Mouse (Mus musculus): Measurements from ENCODE around the gene 4931428F04Rik.

4931428F04Rik gene

DNA sequence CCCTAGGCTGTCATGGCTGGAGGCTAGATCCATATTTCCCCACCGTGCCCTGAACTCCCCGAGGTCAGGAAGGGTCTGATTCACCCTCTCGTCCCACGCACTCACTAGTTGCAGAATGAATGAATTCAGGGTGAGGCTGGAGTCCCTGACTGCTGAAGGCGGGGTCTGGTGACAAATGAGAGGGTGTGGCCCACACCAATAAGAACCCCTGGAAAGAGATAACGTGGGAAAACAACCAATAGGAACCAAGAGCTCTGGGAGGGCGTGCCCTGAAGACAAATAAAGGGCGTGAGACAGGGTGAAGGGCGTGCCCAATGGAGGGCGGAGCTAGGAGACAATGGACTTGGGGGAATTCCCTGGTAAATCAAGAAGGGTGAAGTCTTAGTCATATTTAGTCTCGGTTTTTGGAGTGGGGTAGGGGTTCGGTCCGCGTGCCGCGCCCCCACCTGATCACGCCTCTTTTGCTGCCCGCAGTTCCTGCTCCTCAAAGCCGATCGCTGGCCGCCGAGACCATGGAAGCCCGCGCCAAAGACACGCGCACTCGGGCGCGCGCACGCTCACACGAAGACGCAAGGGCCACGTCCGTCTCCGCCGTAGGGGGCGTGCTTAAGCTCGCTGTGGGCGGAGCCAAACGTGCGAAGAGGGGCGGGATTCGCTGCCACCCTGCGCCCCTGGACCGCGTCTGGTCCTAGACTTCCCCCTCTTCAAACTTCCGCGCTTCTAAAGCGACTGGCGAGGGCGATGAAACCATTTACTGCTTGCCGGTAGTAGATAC lies 519 bp downstream of the 4931428F04Rik start:
- in situ Hi-C loops (cut with MboI, MseI): no loop called here

DNA sequence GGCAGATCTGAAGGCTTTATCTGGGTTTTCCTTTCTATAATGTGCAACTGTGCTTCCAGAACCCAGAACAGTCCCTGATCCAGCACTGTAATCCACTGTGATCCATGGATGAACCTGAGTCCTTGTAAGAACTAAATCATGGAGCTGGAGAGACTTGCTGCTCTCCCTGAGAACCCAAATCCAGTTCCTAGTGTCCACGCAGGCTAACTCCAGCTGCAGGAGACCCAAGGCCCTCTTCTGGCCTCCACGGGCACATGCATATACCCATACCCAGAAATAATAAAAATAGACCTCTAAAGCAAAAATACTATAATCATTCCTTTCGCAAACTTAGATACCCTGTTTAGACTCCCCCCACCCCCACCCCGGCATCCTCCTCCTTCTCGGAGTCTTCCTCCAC lies 1.4 kb downstream of the 4931428F04Rik start:
- in situ Hi-C loops (cut with MboI, MseI): no loop called here

DNA sequence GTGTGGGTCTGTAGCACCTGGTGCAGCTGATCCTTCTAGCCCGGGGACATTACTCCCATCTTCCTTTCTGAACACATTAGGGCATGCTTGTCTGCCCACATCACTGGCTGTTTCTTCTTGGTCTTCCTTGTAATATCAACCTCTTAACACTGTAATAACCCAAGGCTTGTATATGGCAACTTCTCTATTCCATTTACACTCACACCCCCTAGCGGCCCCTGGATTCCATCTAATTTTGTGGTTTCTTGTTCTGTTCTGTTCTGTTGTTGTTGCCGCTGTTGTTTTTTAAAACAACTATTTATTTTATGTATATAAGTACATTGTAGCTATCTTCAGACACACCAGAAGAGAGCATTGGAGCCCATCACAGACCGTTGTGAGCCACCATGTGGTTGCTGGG lies 2.8 kb downstream of the 4931428F04Rik start:
- in situ Hi-C loops (cut with MboI, MseI): no loop called here

DNA sequence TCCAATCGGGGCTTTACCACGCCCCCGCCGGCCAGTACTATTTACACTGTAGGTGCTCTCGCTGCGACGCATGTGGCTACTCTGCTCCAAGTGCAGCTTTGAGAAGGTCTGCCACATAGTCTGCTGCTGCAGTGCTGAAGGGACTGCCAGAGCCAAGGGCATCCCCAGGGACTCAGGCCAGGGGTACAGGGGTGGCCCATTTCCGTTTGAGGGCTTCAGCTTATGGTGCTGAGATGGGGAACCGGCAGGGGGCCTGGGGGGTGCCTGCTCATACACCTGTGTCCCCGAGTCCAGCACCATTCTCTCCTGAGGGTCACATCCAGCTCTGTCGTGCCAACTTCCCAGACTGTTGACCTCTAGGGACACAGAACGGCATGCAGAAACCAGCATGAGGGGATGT lies 4.2 kb downstream of the 4931428F04Rik start:
- in situ Hi-C loops (cut with MboI, MseI): no loop called here

DNA sequence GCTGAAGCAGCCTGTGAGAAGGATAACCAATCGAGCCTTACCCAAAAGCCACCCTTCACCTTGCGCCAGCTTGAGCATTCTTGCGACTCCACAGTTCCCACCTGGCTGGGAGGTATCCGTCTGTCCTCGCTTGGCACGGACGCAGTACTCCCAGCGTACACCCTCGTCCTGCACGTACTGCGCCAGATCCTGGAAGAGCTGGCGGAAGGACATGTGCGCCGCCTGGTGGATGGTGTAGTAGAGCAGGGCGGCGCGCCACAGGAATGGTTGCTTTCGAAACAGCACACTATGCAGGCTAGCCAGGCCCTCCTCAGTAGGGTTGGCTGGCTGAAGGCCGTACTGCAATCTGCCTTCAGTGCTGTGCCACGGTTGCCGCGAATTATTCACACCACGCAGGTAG lies 6.6 kb downstream of the 4931428F04Rik start:
- in situ Hi-C loops (cut with MboI, MseI): no loop called here

DNA sequence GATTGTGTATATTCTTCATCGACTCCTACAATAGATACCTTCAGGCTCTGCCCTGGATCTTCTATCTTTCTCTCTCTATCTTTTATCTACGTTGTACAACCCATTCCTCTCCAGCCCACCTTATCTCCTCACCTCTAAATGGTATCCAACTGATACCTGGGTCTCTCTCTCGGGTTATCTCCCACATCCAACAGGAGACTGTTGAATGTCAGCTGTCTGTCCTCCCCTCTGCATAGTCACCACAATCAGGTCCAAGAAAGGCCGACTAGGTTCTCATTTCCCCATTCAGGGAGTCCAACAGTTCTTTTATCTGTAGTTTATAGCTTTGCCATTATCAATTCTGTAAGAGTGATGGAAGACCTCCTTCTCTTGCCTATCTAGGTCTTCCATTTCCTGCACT lies 7.4 kb downstream of the 4931428F04Rik start:
- in situ Hi-C loops (cut with MboI, MseI): no loop called here

DNA sequence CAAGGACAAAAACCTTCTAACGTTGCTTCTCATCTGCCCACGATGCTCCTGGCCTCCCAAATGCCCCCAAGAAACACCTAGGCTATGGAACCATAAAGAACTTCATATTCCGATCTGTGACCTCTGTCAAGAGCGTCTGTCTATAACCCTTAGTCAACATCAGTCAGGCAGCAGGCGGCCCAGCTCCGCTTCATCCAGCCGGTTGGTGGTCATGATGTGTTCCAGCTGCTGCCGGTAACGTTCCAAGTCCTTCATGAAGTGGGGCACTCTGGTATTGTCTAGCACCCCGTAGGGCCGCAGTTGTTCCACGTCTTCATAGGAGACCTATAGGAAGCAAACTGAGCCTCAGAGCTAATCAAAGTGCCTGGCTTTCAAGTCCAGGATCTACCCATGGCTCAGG lies 7.8 kb downstream of the 4931428F04Rik start:
- in situ Hi-C loops (cut with MboI, MseI): no loop called here

DNA sequence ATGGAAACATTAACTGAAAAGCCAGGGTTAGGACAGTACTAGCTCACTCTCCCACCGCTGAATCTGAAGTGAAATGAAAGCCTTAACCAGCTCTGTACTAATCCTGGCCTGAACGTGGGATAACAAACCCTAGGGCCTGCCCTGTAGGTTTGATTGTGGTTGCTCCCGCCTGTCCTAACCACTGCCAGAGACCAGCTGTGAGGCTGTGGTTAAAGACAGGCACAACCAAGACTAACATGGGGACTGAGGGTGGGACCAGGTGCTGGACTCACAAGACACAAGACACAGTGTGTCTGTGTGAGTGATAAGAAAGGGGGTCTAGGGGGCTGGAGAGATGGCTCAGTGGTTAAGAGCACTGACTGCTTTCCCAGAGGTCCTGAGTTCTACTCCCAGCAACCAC lies 9.1 kb downstream of the 4931428F04Rik start:
- in situ Hi-C loops (cut with MboI, MseI): no loop called here

DNA sequence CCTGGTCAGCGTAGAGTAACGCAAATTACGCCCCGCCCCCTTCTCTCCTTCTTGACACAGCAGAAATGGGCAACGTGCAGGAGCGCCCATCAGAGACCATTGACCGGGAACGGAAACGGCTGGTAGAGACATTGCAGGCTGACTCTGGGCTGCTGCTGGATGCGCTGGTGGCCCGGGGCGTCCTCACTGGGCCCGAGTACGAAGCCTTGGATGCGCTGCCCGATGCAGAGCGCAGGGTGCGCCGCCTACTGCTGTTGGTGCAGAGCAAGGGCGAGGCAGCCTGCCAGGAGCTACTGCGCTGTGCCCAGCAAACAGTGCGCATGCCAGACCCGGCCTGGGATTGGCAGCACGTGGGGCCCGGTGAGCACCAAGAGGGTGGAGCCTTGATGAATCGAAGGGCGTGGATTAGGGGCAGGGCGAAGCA lies 10.7 kb downstream of the 4931428F04Rik start:
- in situ Hi-C loops (cut with MboI, MseI): no loop called here

DNA sequence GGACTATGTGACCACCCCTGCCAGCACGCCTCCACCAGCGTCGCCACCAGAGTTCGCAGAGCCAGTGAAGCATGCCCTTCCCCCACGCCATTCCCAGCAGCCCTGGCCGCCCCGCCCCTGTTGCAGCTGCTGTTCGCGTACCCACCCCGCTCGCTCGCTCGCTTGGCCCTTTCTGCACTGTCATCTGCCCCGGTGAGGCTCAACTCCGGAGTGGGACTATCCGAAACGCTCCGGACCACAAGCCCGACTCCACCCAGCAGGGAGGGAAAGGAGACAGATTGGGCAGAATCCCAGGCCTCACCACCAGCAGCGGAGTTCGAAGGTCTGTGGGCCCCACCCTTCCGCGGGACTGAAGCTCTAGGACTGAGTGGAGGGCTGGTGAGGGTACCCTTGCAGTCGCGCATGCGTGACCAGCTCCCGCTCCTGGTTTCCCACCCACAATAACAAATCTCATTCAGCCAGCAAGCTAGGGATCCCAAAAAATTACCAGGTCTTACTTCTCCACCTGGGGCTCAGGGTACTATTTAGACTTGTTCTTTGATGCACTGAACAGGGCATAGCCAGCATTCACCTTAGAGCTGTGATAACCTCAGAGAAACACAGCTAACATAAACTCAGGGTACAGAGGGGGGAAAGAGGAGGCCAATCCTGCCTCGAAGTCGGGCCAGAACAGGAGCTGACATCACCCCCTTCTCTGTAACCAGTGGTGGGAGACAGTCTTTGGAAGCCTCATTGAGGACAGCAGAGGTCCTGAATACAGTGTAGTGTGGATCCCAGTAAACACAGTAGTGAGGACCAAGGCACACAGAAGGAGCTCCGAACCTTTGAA lies 13.2 kb downstream of the 4931428F04Rik start:
- in situ Hi-C loops (cut with MboI, MseI): no loop called here

DNA sequence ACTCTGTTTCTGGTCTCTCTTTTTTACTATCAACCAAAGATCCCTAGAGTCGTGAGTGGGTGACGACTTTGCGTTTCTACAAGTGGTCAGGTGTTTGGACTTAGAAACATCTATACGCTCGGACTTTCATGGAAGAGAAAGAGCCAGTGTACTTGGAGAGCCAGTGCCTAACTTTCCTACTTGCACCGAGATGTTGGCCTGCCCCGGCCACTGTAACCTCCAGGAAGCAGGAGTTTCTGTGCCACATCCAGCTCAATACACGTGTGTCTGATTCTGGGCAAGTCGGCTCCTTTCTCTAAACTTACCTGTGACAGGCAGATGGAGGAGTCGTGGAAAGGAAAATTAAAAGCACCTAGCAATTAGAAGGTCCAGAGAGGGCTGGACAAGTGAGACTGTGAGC lies 13.8 kb downstream of the 4931428F04Rik start, which contains the start of gene Nol3:
Gene Nol3 (plus strand): TSS at position 301 of the 400 bp plus-strand sequence.
- in situ Hi-C loops (cut with MboI, MseI): no loop called here

DNA sequence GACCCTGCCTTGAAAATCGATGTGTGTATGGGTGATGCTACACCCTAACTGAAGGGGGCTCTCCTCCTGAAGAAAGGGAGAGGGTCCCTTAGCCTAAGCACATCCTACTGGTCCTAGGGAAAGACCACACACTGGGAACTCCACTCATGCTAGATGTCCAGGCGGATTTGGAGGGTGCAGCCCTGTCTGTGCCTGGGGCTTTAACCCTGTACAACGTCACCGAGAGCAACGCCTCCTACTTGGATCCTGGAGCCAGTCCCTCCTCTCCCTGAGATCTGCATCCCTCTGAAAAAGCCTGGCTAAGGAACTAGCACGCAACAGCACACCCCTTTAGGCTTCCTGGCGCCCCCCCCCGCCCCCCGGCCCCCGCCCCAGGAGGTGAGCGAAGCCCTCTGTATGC lies 14.3 kb downstream of the 4931428F04Rik start:
- in situ Hi-C loops (cut with MboI, MseI): no loop called here

DNA sequence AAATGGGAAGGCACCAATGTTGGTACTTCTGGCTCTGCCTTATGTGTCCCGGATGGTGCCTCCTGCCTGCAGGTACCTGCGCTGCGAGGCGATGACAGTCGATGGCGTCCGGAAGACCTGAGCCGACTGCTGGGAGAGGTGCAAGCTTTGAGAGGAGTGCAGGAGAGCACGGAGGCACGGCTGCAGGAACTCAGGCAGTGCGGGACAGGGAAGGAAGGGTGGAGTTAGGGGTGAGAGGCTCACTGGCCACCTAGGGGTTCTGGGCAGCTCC lies 18.8 kb downstream of the 4931428F04Rik start:
- in situ Hi-C loops (cut with MboI, MseI): loop anchor here in 1 of 2 experiments (5.0 kb wide), 1 partner anchor 639 kb away; the partner anchor contains the start of gene Rrad

DNA sequence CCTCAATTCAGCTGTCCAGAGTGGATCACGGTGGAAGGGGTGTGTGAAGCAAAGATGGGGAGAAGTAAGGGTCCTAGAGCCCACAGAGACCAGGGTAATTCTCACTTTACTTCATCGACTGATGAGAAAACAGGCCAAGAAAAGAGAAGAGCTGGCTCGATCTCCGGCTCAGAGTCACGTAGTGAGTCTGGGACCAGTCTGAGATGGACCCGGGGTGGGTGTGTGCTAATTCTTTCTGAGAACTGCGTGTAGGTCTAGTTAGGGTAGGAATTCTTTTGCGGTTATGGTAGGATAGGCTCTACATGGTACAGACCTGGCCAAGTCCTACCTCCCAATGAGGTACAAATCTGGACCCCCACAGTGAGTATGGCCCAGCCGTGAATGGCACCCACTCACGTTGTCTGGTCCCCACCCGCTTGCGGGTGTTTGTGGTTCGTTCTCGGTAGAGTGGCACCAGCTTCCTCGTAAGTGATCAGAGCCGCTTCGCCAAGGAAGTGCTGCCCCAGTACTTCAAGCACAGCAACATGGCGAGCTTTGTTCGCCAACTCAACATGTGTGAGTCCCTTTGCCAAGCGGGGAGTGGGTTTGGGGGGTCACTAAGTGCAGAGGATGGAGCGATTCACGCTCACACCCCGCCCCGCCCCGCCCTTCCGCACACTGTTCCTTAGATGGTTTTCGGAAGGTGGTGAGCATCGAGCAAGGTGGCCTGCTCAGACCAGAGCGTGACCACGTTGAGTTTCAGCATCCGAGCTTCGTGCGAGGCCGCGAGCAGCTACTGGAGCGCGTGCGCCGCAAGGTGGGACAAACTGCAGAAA lies 19.4 kb downstream of the 4931428F04Rik start:
- in situ Hi-C loops (cut with MboI, MseI): loop anchor here in 1 of 2 experiments (5.0 kb wide), 1 partner anchor 638 kb away; the partner anchor contains the start of gene Rrad

DNA sequence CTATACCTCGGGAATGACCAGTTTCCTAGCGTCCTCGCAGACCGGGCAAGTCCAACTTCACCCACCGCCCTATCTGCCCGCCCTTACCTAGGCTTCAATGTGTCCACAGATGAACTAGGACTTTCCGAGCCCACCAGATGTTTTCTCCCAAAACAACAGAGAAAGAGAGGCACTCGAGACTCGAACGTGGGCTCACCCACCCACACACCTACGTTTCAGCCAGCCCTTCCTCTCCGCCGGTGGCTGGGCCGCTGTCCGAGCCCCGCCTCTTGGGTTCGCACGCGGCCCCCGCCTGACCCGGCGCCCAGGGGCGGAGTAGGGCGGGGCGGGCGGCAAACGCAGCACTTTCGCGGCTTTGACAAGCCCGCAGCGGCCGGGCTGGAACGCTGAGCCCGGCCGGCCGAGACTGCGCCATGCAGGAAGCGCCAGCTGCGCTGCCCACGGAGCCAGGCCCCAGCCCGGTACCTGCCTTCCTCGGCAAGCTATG lies 20.2 kb downstream of the 4931428F04Rik start, which contains the start of gene Hsf4:
Gene Hsf4 (plus strand): TSS at position 341 of the 487 bp plus-strand sequence.
- in situ Hi-C loops (cut with MboI, MseI): no loop called here

DNA sequence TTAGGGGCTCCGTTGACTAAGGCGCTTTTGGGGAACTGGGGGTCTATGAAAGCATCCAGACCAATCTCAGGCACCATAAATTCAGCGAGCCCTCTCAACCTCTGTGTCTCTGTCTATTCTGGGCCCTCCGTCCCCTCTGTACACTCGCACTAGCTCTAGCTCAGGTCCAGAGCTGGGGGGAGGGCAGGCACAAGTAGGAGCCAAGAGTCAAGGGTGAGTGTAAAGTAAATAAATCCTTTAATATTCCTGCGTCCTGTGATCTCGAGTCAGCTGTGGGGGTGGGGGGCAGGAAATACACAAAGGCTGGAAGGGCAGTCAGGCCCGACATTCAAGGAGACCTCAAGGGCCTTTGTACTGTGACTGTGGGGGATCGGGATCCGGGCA lies 20.6 kb downstream of the 4931428F04Rik start:
- in situ Hi-C loops (cut with MboI, MseI): no loop called here

DNA sequence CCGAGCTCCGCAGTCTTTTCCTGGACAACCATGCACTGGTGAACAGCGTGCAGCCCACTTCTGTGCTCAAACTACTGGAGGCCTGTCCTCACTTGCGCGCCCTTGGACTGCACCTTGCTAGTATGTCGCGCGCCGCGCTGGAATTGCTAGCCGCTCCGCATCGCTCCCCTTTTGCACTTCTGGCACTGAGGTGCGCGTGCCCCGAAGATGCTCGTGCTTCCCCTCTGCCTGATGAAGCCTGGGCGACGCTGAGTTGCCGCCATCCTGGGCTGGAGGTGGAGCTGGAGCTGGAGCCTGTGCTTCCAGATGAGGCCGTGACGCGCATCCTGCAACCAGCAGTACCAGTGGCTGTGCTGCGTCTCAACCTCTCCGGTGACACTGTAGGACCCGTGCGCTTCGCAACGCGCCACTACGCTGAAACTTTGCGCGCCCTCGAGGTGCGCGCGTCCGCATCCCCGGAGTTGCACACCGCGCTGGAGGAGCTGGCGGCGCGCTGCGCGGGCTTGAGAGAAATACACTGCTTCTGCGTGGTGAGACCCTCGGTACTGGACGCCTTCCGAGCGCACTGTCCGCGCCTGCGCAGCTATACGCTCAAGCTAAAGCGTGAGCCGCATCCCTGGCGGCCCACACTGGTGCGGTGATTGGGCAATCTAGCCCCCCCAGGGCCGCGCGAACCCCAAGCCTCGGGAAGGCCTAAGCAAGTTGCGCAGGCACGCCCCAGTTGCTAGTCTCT lies 21.2 kb downstream of the 4931428F04Rik start:
- in situ Hi-C loops (cut with MboI, MseI): no loop called here

DNA sequence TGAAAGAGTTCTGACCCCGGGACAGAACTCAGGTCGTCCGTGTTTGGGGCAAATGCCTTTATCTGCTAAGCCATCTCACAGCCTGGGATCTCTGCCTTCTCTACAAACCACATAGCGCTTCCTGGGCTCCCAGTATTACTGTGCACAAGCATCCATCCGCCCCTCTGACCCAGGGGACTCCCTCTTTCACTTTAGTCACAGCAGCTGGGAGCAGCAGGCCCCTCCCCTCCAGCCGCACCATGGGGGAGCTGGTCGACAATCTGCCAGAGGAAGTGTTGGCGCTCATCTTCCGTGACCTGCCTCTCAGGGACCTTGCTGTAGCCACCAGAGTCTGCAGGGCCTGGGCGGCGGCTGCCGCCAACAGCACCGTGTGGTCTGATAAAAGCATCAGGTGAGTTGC lies 22.9 kb downstream of the 4931428F04Rik start:
- in situ Hi-C loops (cut with MboI, MseI): no loop called here

DNA sequence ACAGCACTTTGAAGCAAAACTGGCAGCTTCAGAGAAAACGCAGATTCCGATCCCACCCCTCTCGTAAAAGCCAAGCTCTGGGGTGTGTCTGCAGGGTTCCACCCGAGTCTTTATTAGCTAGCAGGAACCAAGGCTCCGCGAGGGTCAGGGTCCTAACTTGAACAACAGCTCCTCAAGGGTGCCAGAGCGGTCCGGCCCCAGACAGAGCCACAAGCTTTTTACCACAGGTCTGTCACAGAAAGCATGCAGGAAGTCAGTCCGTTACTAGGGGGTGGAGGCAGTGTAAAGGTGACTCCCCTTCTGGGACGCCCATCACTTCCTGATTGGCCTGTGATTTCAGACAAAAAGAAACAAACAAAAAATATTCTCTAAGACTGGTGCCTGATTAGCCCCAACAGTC lies 24.5 kb downstream of the 4931428F04Rik start:
- in situ Hi-C loops (cut with MboI, MseI): no loop called here

DNA sequence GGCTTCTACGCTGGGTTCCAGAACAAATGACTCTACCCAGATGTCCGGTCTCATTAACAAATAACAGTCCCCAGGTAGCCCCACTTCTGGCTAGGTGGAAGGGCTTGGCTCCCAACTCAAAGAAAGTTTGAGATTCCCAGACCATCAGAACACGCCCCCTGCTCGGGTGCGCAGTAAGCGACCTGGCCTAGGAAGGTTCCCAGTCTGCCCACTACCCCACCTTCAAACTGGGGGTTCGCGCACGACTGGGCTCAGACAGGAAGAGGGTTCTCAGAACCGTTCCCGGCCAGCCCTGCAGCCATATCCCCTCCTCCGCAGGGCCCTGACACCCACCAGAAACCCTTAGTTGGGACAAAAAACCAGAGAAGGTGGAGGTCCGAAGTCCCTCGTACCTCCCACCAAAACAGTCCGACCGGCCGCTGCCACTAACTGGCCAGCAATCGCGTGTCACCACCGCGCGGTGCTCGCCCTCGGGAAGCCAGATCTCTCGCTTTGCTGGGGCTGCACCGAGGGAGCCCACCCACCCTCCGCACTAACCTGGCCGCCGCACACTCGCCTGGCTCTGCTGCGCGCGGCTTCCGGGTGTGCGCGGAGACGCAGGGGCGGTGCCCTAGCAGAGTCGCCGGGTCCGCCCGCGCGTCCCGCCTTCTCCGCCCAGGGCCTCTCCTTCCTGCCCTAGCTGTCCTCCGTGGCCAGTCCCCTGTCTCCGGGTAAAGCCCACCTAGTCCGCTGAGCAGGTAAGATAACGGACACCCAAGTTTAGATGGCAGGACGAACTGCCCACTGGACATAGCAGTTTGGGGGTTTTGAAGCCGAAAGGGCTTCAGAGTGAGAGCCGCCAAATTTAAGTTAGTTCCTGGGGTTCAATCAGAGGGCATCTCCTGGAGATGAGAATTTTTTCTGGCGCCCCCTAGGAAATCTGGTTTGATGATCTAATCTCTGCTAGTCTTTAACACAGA lies 25.4 kb downstream of the 4931428F04Rik start, which contains the start of the genes Tradd and Fbxl8:
Gene Tradd (minus strand): TSS at position 586 of the 959 bp plus-strand sequence.
Gene Fbxl8 (plus strand): TSS at position 625 of the 959 bp plus-strand sequence.
- in situ Hi-C loops (cut with MboI, MseI): no loop called here
